Mouse (Mus musculus) hindbrain, embryonic 16.5 days (tissue): ENCODE measurements around the gene Gprc6a. TPM values are rescaled to one million over a fixed set of nuclear protein-coding genes. Genes with fewer than 3 reads are reported as not detected.

Experiments
- ATAC-seq: fragments of 200-750 bp; cut with Nextera tagmentation; 2 replicates; pipeline ENCODE4 v1.8.0; 2017; ENCODE audit warnings: moderate TSS enrichment, moderate library complexity
- H3K27ac ChIP-seq: fragments of 300-500 bp; sonication (generic); 2 replicates; pipeline ENCODE4 v1.5.1; 2014; ENCODE audit warnings: low read depth, mild to moderate bottlenecking, control low read depth, low read length, moderate library complexity
- H3K27me3 ChIP-seq: fragments of 300-500 bp; sonication (generic); replicated peaks from 2 replicates; pipeline ENCODE4 v1.6.1; 2014; ENCODE audit warnings: low read length; ENCODE audit not compliant: control insufficient read depth, insufficient read depth
- H3K36me3 ChIP-seq: fragments of 300-500 bp; sonication (generic); 2 replicates; pipeline ENCODE4 v1.6.1; 2014; ENCODE audit warnings: mild to moderate bottlenecking, low read length, moderate library complexity, mixed read lengths; ENCODE audit not compliant: control insufficient read depth, insufficient read depth
- H3K4me1 ChIP-seq: fragments of 300-500 bp; sonication (generic); 2 replicates; pipeline ENCODE4 v1.6.1; 2014; ENCODE audit warnings: low read depth, low read length; ENCODE audit not compliant: control insufficient read depth, insufficient read depth
- H3K4me2 ChIP-seq: fragments of 300-500 bp; sonication (generic); 2 replicates; pipeline ENCODE4 v1.6.1; 2014; ENCODE audit warnings: mild to moderate bottlenecking, low read length, control low read depth, moderate library complexity
- H3K4me3 ChIP-seq: fragments of 300-500 bp; sonication (generic); 2 replicates; pipeline ENCODE4 v1.5.1; 2014; ENCODE audit warnings: mild to moderate bottlenecking, low read length, control low read depth, moderate library complexity
- H3K9ac ChIP-seq: fragments of 300-500 bp; sonication (generic); 2 replicates; pipeline ENCODE4 v1.6.1; 2014; ENCODE audit warnings: low read depth, mild to moderate bottlenecking, control low read depth, low read length, moderate library complexity
- H3K9me3 ChIP-seq: fragments of 300-500 bp; sonication (generic); 2 replicates; pipeline ENCODE4 v1.6.1; 2014; ENCODE audit warnings: mild to moderate bottlenecking, low read length, moderate library complexity; ENCODE audit not compliant: control insufficient read depth
- WGBS: fragments of 180-500 bp; shearing (Covaris S2); extraction: QIAGEN DNeasy Blood & Tissue Kit; methylation state at CpG from one replicate; pipeline ENCODE4 v1.1.7; 2014; 5-methylcytosine and 5-hydroxymethylcytosine counted together
- polyA plus RNA-seq: library from polyadenylated mRNA; unstranded; fragments of >200 nt; fragmentation: Nextera tagmentation; extraction: Ambion mirVana; gene quantifications from 2 replicates; pipeline ENCODE4 v1.2.1, GENCODE M21; 2015

Gprc6a gene
- polyA plus RNA-seq, 1 experiment from 2014 or later = not detected

DNA sequence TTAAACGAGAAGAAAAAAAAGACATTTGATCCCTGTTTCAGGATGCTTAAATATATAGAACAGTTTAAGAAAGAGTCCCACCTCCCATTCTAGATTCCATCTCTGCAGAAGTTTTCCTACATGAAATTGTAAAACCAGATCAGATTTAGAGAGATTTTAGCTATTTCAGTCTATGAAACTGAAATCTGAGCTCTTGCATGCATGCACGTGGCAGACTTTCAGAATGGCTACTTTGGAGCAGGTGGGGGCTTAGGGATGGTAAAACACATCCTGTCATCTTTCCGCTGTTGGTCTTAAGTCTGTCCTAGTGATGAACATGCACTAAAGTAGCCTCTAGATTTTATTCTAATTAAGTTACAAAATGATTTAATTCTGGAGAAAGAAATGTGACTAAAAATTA, 10.1 kb downstream of the Gprc6a start:
- no peak for ATAC-seq
- H3K27ac ChIP-seq = no peak overlapping the region
- H3K4me3 ChIP-seq = no peak overlapping the region
- no peaks in the 10 kb centered on the region for H3K4me1 ChIP-seq
- no peaks in the 10 kb centered on the region for H3K36me3 ChIP-seq
- 94% methylated on average over 3 of the region's 3 CpGs for WGBS
- H3K9me3 ChIP-seq = no peaks in the 10 kb centered on the region
- no peaks in the 10 kb centered on the region for H3K27me3 ChIP-seq
- H3K4me2 ChIP-seq = no peak overlapping the region
- no peak overlapping the region for H3K9ac ChIP-seq

DNA sequence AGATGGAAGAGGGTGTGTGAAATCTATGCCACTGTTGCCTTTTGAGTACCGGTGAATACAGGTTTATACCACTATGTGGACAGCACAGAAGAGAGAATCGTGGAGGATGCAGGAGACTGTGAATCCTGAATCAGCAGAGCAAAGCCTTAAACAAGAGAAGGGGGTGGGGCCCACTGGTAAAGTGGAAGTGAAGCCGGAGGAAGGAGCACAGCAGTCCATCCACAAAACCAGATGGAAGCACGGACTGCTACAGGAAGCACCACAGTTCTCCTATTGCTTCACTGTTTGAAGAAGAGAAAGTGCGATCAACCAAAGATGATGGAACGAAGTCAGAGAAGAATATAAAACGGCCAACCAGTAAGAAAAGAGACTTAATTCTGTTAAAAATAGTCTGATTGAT, 11.1 kb downstream of the Gprc6a start:
- Histone ChIP-seq H3K27me3 (no peaks in the 10 kb centered on the region), H3K36me3 (no peaks in the 10 kb centered on the region), H3K4me3 (no peak overlapping the region), H3K27ac (no peak overlapping the region), H3K9ac (no peak overlapping the region), H3K9me3 (no peaks in the 10 kb centered on the region), H3K4me1 (no peaks in the 10 kb centered on the region), H3K4me2 (no peak overlapping the region)
- 60% methylated on average over 7 of the region's 7 CpGs for WGBS
- ATAC-seq = no peak

DNA sequence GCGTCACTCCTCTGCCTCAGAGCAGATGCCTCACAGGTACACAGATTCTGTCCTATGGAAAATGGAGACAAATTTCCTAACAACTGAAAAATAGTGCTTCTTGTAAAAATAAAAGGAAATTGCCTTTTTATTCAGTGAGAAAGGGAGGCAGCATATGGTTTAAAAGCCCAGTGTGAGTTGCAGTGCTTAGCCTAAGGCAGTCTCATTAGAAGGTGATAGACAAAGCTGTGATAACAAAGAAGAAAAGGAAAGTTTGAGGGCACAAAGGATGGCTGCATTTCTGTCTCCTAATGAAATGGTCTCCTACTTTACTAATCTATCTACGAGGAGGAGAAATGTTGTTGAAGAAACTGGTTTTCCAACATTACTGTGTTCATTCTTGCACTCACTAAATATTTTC, 12.7 kb downstream of the Gprc6a start:
- no peaks in the 10 kb centered on the region for H3K36me3 ChIP-seq
- no peaks in the 10 kb centered on the region for H3K9me3 ChIP-seq
- H3K4me1 ChIP-seq = no peaks in the 10 kb centered on the region
- no peak overlapping the region for H3K4me2 ChIP-seq
- H3K4me3 ChIP-seq = no peak overlapping the region
- no peak for ATAC-seq
- WGBS = 84% methylated on average over 2 of the region's 2 CpGs
- no peaks in the 10 kb centered on the region for H3K27me3 ChIP-seq
- H3K27ac ChIP-seq = no peak overlapping the region
- H3K9ac ChIP-seq = no peak overlapping the region

DNA sequence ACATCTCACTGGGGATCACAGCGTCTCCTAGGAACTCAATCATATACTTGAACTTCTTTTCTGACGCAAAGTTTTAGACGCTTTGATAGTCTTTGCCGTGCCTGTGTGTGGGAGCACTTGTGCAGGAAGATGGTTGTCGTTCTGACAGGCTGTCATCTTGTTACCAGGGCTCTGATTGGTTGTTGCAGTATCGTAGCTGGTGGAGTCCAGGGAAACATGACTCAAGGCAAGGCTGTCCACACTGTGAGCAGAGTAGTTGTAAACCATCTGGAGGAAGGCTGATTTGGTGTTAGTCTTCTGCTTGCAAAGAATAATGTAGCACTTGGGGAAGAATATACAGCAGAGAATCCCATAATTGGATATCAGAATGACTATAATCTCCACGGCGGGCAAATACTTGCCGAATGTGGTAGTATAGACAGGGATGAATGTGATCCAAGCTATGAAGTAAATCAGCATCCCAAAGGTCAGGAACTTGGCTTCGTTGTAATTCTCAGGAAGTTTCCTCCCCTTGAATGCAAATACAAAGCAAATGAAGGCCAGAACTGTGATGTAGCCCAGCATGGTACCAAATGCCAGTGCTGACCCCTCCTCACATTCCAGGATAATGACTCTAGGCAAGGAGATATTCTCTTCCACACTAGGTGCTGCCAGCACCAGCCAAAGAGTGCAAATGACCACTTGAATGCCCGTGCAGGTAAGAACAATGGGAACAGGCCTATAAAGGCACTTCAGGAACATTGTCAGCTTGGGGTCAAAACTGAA, 16.3 kb downstream of the Gprc6a start:
- 73% methylated on average over 11 of the region's 11 CpGs for WGBS
- Histone ChIP-seq H3K27ac (no peak overlapping the region), H3K4me2 (no peak overlapping the region), H3K9me3 (no peaks in the 10 kb centered on the region), H3K4me1 (no peaks in the 10 kb centered on the region), H3K36me3 (no peaks in the 10 kb centered on the region), H3K4me3 (no peak overlapping the region), H3K9ac (no peak overlapping the region), H3K27me3 (no peaks in the 10 kb centered on the region)
- no peak for ATAC-seq

DNA sequence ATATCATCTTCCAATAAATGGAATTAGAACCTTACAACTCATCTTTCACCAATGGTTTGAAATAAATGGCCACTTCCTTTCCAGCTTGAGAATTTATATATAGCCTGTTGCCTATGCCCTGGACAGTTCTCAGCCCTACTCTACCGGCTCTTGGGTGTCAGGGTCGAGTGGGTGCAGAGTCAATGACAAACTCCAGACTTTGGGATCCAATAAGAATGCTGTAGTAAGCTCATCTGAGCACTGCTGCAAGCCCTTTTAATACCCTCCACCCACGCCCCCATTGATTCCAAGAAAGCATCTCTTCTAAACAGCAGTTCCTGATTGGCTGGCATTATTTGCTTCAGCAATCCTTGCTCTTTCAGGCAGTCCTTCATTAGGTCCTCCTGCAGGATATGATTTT, 17.8 kb downstream of the Gprc6a start:
- ATAC-seq = no peak
- H3K9me3 ChIP-seq = no peaks in the 10 kb centered on the region
- H3K4me3 ChIP-seq = no peak overlapping the region
- H3K27ac ChIP-seq = no peak overlapping the region
- H3K36me3 ChIP-seq = no peaks in the 10 kb centered on the region
- no peaks in the 10 kb centered on the region for H3K4me1 ChIP-seq
- no peak overlapping the region for H3K4me2 ChIP-seq
- H3K27me3 ChIP-seq = no peaks in the 10 kb centered on the region
- 87% methylated on average over 3 of the region's 3 CpGs for WGBS
- H3K9ac ChIP-seq = no peak overlapping the region

DNA sequence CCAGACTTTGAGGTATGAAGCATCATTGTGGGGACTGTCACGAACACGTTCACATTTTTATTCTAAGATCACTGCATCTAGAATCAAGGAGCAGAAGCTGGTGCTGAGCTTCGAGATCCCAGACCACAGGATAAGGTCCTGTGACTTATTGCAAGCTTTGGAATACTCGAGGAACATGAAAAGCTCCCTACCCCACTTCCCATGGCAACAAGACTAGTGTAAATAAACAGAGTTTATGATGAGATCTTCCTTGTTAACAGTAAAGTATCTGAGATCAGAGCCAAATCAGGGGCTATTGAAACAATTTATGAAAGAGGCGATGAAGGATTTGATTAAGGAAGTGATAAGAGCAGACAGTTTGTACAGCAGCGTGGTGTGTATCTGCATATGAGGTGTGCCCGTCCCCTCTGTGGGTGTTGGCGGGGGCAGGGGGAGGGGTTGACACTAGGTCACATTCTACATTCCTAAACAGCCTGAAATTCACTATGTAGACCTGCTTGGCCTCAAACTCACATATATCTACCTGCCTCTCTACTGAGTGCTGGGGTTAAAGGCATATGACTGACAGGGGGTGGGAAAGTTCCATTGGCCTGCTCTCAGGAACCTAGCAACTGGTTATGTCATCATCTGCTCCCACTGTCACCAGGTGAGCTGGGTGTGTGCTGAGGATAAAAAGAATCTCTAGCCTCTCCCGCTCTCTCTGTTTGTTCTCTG, 19.1 kb downstream of the Gprc6a start:
- no peak overlapping the region for H3K4me2 ChIP-seq
- H3K9ac ChIP-seq = no peak overlapping the region
- ATAC-seq = no peak
- H3K36me3 ChIP-seq = no peaks in the 10 kb centered on the region
- no peaks in the 10 kb centered on the region for H3K27me3 ChIP-seq
- H3K4me3 ChIP-seq = no peak overlapping the region
- 81% methylated on average over 9 of the region's 9 CpGs for WGBS
- H3K4me1 ChIP-seq = no peaks in the 10 kb centered on the region
- H3K27ac ChIP-seq = no peak overlapping the region
- no peaks in the 10 kb centered on the region for H3K9me3 ChIP-seq

DNA sequence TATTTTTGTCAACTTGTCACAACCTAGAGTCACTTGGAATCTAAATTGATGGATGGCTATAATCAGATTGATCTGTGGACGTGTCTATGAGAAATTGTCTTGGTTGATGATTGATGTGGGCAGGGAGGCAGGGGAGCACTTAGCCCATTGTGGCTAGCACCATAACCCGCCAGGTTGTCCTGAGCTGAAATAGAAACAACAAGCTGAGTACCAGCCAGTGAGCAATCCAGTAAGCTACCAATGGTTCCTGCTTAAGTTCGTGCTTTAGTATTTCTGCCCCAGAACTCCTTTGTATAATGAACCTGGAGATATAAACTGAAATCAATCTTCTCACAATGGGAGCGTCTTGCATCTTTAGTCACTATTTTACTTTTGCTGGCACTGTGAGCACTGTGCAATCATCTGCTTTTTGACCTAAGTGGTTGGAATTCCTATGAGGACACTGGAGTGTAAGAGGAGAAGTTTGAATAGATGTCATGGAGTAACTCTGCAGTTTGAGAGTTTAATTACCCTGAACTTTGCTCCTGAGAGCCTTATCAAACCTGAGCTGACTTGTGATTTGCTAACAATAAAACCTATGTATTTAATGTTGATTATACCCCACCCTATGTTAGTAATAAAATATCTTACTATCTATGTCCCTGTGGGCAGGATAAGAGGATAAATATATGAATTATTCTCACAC, 21.4 kb downstream of the Gprc6a start:
- Histone ChIP-seq H3K9me3 (no peaks in the 10 kb centered on the region), H3K36me3 (no peaks in the 10 kb centered on the region), H3K4me1 (no peaks in the 10 kb centered on the region), H3K27ac (no peak overlapping the region), H3K9ac (no peak overlapping the region), H3K4me3 (no peak overlapping the region), H3K4me2 (no peak overlapping the region), H3K27me3 (no peaks in the 10 kb centered on the region)
- 67% methylated on average over 4 of the region's 4 CpGs for WGBS
- ATAC-seq = no peak

DNA sequence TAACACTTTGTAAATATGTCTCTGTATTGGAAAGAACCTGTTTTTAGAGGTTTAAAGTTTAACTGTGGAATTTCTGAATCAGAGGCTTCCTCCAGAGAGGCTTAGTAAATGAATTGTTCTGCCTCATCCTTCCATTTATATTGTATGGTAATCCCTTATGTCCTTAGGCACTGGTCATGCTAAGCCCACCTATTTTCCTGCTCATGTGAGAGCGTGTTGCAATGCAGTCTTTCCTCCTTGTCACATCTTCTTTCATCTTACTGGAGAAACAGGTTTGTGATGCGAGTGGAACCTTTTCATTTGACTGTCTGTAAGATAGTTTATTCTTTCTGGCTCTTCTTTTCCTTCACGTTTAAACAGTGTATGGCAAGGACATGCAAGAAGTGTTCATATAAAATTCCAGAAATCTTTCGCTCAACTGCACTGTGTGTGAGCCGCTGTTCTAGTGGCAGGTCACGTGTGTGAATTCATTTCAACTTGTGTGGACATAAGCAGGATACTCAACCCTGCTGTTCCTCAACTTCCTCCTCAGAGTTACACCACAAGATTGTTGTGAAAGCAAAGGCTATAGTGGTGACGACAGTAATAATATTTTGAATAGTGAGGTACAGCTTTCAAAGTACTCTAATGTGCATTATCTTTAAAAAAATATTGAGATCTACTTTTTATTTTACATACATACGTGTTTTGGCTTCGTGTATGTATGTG, 34.2 kb downstream of the Gprc6a start:
- Histone ChIP-seq H3K27me3 (no peaks in the 10 kb centered on the region), H3K4me1 (no peaks in the 10 kb centered on the region), H3K4me2 (no peak overlapping the region), H3K9ac (no peak overlapping the region), H3K27ac (no peak overlapping the region), H3K36me3 (no peaks in the 10 kb centered on the region), H3K9me3 (no peaks in the 10 kb centered on the region), H3K4me3 (no peak overlapping the region)
- ATAC-seq = no peak
- WGBS = 88% methylated on average over 9 of the region's 9 CpGs
